Mouse (Mus musculus): ENCODE measurements around the gene Oard1. TPM values are rescaled to one million over a fixed set of nuclear protein-coding genes. Genes with fewer than 3 reads are reported as not detected.

Gene Oard1
- polyA plus RNA-seq, 1 experiment from 2014 or later = 80.3 TPM

DNA sequence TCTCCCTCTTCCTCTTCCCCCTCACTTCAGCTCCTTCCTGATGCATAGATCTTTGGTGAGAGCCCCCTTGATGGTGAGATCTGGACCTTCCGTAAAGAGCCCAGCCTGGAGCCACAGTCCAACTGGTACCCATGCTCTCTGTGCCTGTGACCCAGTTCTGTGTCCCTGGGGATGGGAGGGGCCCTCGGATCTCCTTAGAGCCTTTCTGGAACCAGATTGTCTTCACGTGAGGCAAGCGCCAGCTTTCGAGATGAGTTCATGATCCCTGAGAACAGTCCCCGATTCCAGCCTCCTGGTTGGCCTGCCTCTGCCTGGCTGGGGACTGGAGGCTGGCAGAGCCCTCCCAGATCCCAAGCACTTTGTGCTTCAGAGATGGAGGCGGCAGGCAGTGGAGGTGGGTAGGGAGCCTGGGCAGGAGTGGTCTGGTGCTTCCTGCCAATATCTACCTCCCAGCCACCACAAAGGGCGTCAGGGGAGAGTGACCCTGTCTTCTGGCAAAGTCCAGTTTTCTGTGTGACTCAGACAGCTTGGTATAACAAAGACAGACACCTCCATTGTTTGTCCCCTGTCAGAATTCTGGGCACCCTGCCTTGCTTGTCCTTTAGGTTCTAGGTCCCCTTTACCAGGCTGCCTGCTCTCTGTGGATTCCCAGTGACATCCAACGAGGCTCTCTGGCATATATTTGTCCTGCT, 42.1 kb downstream of the Oard1 start:
- H3K36me3 ChIP-seq = no peaks in the 10 kb centered on the region
- no peak overlapping the region for H3K4me3 ChIP-seq
- H3K27me3 ChIP-seq (ENCODE audit: low read depth, poor library complexity, severe bottlenecking) = peaks cover 3% of the 10 kb centered on the region; the same call in 1 of the 2 replicates
- no peaks in the 10 kb centered on the region for H3K9me3 ChIP-seq (replicated peaks)
- peak overlapping the region; percentile 4; the same call in 1 of the 2 replicates for H3K27ac ChIP-seq
- no peak for DNase-seq (ENCODE audit: low spot score)
- H3K4me1 ChIP-seq = peaks cover 9% of the 10 kb centered on the region; the same call in 1 of the 2 replicates
- 79% methylated on average over 9 of the region's 9 CpGs for WGBS

DNA sequence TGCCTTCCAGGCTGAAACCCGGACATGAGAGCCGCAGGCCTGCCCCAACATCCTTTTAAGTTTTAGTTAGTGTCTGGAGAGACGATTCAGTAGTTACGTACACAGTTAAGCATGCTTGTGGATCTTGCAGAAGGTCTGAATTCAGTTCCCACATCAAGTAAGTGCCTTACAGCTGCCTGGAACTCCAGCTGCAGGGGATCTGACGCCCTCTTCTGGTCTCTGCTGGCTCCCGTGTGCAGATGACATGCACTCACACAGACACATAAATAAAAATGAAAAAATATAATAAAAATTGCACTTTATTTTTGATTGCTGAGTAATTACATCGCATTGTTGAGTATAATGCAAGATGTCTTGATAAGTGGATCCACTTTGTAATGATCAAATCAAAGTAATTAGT, 43.7 kb downstream of the Oard1 start:
- H3K27me3 ChIP-seq (ENCODE audit: low read depth, poor library complexity, severe bottlenecking) = peaks cover 3% of the 10 kb centered on the region; the same call in 1 of the 2 replicates
- H3K4me3 ChIP-seq = no peak overlapping the region
- 74% methylated on average over 7 of the region's 7 CpGs for whole genome bisulfite sequencing
- H3K9me3 ChIP-seq (replicated peaks) = no peaks in the 10 kb centered on the region
- no peak for DNase-seq (ENCODE audit: low spot score)
- peaks cover 9% of the 10 kb centered on the region; the same call in 1 of the 2 replicates for H3K4me1 ChIP-seq
- no peak overlapping the region for H3K27ac ChIP-seq
- no peaks in the 10 kb centered on the region for H3K36me3 ChIP-seq

DNA sequence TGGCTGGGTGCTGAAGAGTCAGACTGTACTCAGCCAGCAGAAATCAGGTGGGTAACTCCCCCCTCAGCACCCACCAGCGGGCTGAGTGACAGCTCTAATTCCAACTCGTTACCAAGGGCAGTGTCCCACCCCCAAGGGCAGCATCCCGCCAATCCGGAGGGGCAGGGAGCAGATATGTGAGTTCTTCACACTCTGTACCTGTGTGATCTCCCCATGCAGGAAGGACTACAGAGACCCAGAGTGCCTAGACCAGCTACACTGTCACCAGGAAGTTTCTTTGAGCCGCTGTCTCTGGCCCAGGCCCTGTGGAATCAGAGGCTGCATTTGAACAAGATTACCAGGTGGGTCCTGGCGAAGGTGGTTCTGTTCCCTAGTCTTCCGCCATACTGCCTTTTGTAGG, 44.4 kb downstream of the Oard1 start:
- H3K9me3 ChIP-seq (replicated peaks) = no peaks in the 10 kb centered on the region
- H3K27ac ChIP-seq = no peak overlapping the region
- WGBS = 50% methylated on average over 7 of the region's 7 CpGs
- no peak for DNase-seq (ENCODE audit: low spot score)
- H3K36me3 ChIP-seq = no peaks in the 10 kb centered on the region
- H3K27me3 ChIP-seq (ENCODE audit: low read depth, poor library complexity, severe bottlenecking) = peaks cover 3% of the 10 kb centered on the region; the same call in 1 of the 2 replicates
- peaks cover 9% of the 10 kb centered on the region; the same call in 1 of the 2 replicates for H3K4me1 ChIP-seq
- no peak overlapping the region for H3K4me3 ChIP-seq

DNA sequence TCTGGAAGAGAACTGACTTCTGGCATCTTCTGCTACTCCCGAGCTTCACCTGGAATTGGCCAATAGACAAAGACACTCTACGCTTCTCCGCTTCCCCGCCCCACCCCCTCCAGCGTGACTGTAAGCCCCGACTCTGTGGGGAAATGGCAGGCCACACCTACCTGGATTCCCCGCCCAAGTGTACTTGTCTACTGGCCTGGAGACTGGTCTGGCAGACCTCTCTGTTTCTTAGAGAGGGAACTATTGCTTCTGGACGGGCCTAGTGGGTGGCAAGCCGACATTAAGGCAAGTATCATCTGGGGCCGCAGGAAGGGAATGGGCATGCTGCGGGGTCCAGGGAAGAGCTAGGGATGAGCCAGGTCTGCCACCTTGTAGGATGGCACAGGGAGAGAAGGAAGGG, 44.9 kb downstream of the Oard1 start, which contains the start of gene Unc5cl:
Gene Unc5cl (plus strand): TSS at position 214 of the 400 bp plus-strand sequence.
- Histone ChIP-seq H3K36me3 (no peaks in the 10 kb centered on the region), H3K27ac (no peak within 1 kb of the TSS), H3K9me3 (replicated peaks) (no peaks in the 10 kb centered on the region), H3K27me3 (ENCODE audit: low read depth, poor library complexity, severe bottlenecking) (peaks cover 3% of the 10 kb centered on the region; the same call in 1 of the 2 replicates), H3K4me1 (peaks cover 9% of the 10 kb centered on the region; the same call in 1 of the 2 replicates), H3K4me3 (no peak within 1 kb of the TSS)
- DNase-seq (ENCODE audit: low spot score) = no peak
- WGBS = 62% methylated on average over 11 of the region's 11 CpGs

DNA sequence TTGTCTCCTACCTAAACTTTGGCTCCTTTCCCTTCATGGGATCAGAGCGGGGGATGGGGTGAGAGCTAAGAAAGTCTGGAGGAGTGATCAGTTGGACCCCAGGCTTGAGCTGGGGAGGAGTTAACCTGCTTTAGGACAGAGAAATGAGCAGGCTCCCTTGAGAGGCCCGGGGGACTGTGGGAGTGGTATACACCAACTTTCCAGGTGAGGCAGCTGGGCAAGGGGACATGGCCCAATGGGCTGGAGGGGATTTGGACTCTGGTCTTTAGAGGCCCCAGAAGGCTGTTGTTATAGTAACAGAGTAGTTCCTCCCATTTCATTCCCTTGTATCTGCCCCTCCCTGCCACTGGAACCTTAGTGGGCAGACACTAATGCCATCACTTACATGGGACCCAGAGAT, 46.1 kb downstream of the Oard1 start:
- WGBS = 93% methylated on average over 2 of the region's 2 CpGs
- DNase-seq (ENCODE audit: low spot score) = no peak
- H3K36me3 ChIP-seq = no peaks in the 10 kb centered on the region
- no peak overlapping the region for H3K4me3 ChIP-seq
- H3K9me3 ChIP-seq (replicated peaks) = no peaks in the 10 kb centered on the region
- peaks cover 3% of the 10 kb centered on the region; the same call in 1 of the 2 replicates for H3K27me3 ChIP-seq (ENCODE audit: low read depth, poor library complexity, severe bottlenecking)
- peaks cover 9% of the 10 kb centered on the region; the same call in 1 of the 2 replicates for H3K4me1 ChIP-seq
- H3K27ac ChIP-seq = no peak overlapping the region

DNA sequence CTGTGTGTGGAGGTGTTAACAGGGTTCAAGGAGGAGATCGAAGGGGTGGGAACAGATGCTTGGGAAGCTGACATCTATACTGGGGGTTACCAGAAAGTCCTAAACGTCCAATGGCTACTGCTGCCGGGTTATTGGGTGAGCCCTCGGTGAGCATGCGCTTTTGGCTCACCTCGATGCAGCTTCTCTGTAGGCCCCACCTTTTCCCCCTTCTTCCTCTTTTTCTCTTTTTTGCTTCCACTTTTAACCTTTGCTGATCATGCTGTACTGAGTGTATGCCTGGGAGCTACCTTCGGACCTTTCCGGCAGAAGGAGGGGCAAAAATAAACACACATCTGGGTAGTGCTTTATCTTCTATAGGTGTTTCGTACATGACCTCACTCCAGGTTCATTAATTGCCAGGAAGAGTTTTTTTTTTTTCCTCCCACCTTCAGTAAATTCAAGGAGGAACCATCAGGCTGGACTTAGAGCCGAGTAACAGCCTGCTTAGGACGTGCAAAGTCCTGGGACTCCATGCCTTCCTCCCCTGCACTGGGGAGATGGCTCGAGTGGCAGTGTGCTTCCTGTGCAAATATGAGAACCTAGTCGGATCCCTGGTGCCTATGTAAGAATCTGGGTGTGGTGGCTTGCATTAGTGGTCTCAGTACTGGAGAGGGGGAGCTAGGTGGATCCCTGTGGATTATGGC, 48.3 kb downstream of the Oard1 start:
- 82% methylated on average over 13 of the region's 13 CpGs for WGBS
- Histone ChIP-seq H3K27me3 (ENCODE audit: low read depth, poor library complexity, severe bottlenecking) (no peaks in the 10 kb centered on the region; the same call in 1 of the 2 replicates), H3K27ac (no peak overlapping the region), H3K4me1 (peaks cover 9% of the 10 kb centered on the region; the same call in 1 of the 2 replicates), H3K4me3 (no peak overlapping the region), H3K9me3 (replicated peaks) (no peaks in the 10 kb centered on the region), H3K36me3 (no peaks in the 10 kb centered on the region)
- DNase-seq (ENCODE audit: low spot score) = no peak

DNA sequence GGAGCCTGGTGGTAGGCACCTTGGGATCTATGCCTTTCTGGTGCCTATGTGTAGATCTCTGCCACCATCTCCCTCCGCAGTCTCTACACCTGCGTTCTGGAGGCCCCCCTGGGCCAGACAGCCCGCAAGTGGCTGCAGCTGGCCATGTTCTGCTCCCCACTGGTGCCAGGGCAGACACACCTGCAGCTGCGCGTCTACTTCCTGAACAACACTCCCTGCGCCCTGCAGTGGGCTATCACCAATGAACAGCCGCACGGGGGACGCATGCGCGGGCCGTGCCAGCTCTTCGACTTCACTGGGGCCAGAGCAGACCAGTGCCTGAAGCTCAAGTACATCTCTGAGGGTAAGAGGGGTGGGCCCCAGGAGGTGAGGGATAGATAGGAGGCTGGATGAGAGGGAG, 52.3 kb downstream of the Oard1 start:
- H3K4me3 ChIP-seq = no peak overlapping the region
- peaks cover 6% of the 10 kb centered on the region for H3K4me1 ChIP-seq
- DNase-seq (ENCODE audit: low spot score) = no peak
- no peaks in the 10 kb centered on the region for H3K9me3 ChIP-seq (replicated peaks)
- no peaks in the 10 kb centered on the region for H3K36me3 ChIP-seq
- H3K27me3 ChIP-seq (ENCODE audit: low read depth, poor library complexity, severe bottlenecking) = peaks cover 19% of the 10 kb centered on the region
- H3K27ac ChIP-seq = no peak overlapping the region
- 98% methylated on average over 13 of the region's 13 CpGs for WGBS

DNA sequence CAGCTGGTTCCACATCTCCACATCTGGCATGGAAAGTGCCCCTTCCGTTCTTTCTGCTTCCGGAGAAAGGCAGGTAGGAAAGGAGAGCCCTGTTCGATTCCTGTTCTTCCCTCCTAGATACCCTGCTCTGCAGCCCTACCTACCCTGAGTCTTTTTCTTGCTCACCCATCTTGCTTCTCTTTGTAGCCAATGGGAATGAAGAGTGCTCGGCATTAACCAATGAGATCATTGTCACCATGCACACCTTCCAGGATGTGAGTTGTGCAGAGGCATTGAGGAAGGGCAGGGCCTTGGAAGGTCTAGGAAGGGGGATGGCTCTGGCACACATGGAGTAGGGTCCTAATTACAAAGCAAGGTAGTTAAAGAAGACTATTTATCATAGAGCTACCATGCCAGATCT, 53.6 kb downstream of the Oard1 start:
- no peak for DNase-seq (ENCODE audit: low spot score)
- Histone ChIP-seq H3K36me3 (no peaks in the 10 kb centered on the region), H3K4me3 (no peak overlapping the region), H3K27ac (no peak overlapping the region), H3K4me1 (peaks cover 10% of the 10 kb centered on the region), H3K27me3 (ENCODE audit: low read depth, poor library complexity, severe bottlenecking) (peaks cover 23% of the 10 kb centered on the region), H3K9me3 (replicated peaks) (no peaks in the 10 kb centered on the region)
- 95% methylated on average over 4 of the region's 4 CpGs for WGBS

Other genes with a start within 250 kb of the Oard1 start
- gene A530064D06Rik, start 242.7 kb upstream of the Oard1 start, polyA plus RNA-seq (2016; fragmentation: Nextera tagmentation; extraction: Ambion mirVana) = not detected in 2 replicates
- gene Trem1, start 177.2 kb upstream of the Oard1 start, polyA plus RNA-seq (2016; fragmentation: Nextera tagmentation; extraction: Ambion mirVana) = 0.05 TPM in 1 of 2 replicates, not detected in the other
- gene Trem3, start 162.2 kb upstream of the Oard1 start, polyA plus RNA-seq (2016; fragmentation: Nextera tagmentation; extraction: Ambion mirVana) = 0.14 TPM in 1 of 2 replicates, not detected in the other
- 0.34 TPM in 1 of 2 replicates, not detected in the other for gene Treml4, start 145.7 kb upstream of the Oard1 start, polyA plus RNA-seq (2016; fragmentation: Nextera tagmentation; extraction: Ambion mirVana)
- 0.25 and 0.54 TPM in 2 replicates for gene Treml2, start 110.5 kb upstream of the Oard1 start, polyA plus RNA-seq (2016; fragmentation: Nextera tagmentation; extraction: Ambion mirVana)
- gene B430306N03Rik, start 93.9 kb upstream of the Oard1 start, polyA plus RNA-seq (2016; fragmentation: Nextera tagmentation; extraction: Ambion mirVana) = 0.09 TPM in 1 of 2 replicates, not detected in the other
- 0.51 and 0.59 TPM in 2 replicates for gene Trem2, start 63.6 kb upstream of the Oard1 start, polyA plus RNA-seq (2016; fragmentation: Nextera tagmentation; extraction: Ambion mirVana)
- 1.8 and 2.0 TPM in 2 replicates for gene Treml1, start 50.1 kb upstream of the Oard1 start, polyA plus RNA-seq (2016; fragmentation: Nextera tagmentation; extraction: Ambion mirVana)
- 21.9 and 26.4 TPM in 2 replicates for gene Nfya, start 108 bp upstream of the Oard1 start, polyA plus RNA-seq (2016; fragmentation: Nextera tagmentation; extraction: Ambion mirVana)
- gene Apobec2, start 22.9 kb downstream of the Oard1 start, polyA plus RNA-seq (2016; fragmentation: Nextera tagmentation; extraction: Ambion mirVana) = 0.92 and 1.2 TPM in 2 replicates
- not detected in 2 replicates for gene Tspo2, start 41.5 kb downstream of the Oard1 start, polyA plus RNA-seq (2016; fragmentation: Nextera tagmentation; extraction: Ambion mirVana)
- 0.06 and 0.13 TPM in 2 replicates for gene Unc5cl, start 44.9 kb downstream of the Oard1 start, polyA plus RNA-seq (2016; fragmentation: Nextera tagmentation; extraction: Ambion mirVana)

All from limb, embryonic 10.5 days (tissue).